Mouse (Mus musculus) liver, adult 2 months (tissue): ENCODE results near the gene Pou3f1.

Experiments used
- CTCF ChIP-seq: fragments of 200-500 bp; IDR thresholded peaks from 2 replicates; pipeline ENCODE4 v1.5.1; 2011; ENCODE audit warnings: low read depth, low read length, control low read depth
- POLR2A ChIP-seq: fragments of 200-500 bp; IDR thresholded peaks from 2 replicates; pipeline ENCODE4 v1.6.1; 2011; ENCODE audit warnings: low read length, control low read depth; ENCODE audit not compliant: insufficient read depth; ENCODE audit errors: extremely low read depth

- TF ChIP-seq POLR2A, result no peak
- no peak for TF ChIP-seq CTCF
These were observed 15.0 kb downstream of the Pou3f1 start for GRCm38 (mm10) chr4:124671583-124671982.
